Mouse (Mus musculus) layer of hippocampus, postnatal 25 days (tissue): ENCODE measurements around the gene Tspan32. TPM values are rescaled to one million over a fixed set of nuclear protein-coding genes. Genes with fewer than 3 reads are reported as not detected.

ENCODE experiments used
- DNase-seq, 2 experiments: peaks; one replicate each; pipeline ENCODE4 v3.0.0; 2022; ENCODE audit warnings: mixed read lengths in 2 of 2, low spot score in 1 of 2; ENCODE audit errors: extremely low spot score in 1 of 2
- total RNA-seq, 2 experiments: library from RNA; stranded (reverse); gene quantifications; 2 replicates each; pipeline ENCODE4 v1.2.3; 2021

Tspan32 gene
- total RNA-seq, 2 experiments from 2014 or later = not detected

DNA sequence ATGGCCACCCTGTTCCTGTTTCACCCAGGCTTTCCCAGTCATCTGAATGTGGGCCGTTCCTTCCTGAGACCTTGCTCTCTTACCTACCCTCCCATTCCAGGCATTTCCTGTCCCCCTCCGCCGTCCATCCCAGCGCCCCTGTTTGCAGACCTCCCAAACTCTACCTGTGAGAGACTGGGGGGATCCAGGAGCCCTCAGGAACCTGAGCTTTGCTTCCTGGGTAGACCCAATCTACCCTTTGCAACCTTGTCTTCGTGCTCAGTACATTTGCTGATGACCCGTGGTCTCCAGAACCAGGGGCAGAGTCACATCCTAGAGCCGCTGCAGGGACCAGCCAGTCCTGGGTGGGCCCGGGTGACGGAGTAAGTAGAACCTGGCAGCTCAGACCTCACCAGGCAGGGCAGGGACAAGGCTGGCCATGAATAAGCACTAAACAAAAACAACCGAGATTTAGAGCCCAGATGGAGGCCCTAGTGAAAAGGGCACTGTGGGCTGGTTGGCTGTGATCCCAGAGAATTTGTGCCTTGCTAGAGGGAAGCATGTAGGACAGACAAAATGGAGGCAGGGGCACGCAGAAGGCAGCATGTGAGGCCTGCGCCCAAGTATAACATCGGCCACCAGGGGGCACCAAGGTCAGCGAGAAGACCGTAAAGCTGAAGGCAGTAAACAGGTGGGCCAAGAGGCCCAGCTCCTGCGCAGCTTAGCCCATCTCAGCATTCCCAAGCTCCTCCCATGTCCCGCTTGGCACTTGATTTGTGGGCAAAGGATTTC is 2.9 kb downstream of the Tspan32 start:
- DNase-seq = peak; percentile 95 to 99

DNA sequence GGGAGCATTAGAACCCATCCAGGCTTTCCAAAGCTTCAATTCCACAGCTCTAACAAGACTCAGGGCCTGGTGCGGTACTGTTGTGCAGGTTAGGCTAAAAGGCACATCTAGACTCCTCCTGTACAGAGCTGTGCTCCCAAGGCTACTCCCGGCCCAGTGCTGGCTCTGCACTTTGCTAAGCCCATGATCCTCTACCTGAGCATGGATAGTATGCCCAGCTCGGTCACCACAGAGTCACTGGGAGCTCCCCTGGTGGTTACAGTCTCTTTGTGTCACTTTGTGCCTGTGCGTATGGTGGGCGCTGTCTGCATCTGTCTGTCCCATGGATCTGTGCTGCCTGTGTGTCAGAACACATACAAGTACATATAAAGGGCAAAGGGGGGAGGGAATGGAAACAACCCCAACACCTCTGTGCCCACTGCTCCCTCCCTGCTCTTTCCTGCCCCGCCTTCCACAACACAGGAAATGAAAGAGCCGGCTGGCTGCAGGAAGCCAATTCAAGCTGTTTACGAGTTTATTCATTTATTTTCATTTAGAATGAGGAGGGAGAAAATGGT is 3.6 kb downstream of the Tspan32 start:
- DNase-seq = no peak

DNA sequence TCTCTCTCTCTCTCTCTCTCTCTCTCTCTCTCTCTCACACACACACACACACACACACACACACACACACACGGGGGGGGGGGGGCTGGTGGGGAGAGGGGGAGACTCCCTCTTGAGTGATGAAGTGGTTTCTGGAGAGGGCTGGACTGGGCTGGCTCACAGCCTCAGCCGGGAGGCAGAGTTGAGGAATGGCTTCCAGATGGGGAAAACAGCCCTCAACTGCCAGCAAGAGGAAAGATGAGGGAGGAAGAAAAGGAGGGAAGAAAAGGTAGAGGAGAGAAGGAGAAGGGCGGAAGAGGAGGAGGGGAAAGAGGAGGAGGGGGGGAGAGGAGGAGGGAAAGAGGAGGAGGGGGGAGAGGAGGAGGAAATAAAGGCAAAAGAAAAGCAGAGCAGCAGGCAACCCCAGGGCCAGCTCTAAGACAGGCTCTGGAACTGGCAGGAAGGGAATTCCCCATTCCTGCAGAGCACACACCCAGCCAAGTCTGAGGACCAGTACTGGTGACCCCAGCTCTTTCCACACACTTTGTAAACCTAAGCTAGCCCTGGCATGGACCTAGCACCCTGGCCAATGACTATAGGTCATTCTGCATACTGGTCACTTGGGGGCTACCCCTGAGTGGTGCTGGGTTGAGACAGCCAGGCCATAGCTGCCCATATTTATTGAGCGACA is 4.3 kb downstream of the Tspan32 start:
- no peak for DNase-seq

DNA sequence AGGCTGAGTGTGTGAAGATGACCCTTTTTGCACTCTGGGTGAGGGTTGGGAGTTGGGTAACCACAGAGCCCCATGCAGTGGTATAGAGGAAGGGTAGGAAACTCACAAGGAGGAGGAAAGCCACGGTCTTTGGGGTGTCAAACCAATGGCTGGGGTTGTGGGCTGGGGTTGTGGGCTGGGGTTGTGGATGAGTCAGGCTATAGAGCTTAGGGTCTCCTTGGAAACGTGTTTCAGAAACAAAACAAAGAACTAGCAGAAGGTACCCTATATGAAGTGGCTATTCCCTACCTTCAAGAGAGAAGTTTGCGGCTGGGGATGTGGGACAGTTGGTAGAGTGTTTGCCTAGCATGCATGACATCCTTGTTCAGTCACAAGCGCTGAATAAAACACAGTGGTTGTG is 5.2 kb downstream of the Tspan32 start:
- DNase-seq = no peak

DNA sequence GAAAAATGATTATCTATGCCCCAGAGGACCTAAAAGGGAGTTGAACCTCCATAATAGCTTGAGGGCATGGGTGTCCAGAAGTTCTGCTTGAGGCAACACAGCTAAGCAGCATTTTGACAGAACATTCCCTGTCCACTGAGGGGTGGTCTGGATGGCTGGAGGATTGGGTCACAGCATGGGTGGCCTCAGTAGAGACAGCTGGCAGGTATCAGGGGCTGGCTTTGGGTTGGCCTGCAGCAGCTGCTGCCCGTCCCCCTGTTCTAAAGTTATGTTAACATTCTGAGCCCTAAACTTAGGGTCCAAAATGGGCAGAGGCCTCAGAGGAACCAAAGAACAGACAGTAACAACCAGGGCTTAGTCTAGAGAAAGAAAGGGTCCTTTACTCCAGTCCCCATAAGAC is 6.4 kb downstream of the Tspan32 start:
- DNase-seq = no peak

DNA sequence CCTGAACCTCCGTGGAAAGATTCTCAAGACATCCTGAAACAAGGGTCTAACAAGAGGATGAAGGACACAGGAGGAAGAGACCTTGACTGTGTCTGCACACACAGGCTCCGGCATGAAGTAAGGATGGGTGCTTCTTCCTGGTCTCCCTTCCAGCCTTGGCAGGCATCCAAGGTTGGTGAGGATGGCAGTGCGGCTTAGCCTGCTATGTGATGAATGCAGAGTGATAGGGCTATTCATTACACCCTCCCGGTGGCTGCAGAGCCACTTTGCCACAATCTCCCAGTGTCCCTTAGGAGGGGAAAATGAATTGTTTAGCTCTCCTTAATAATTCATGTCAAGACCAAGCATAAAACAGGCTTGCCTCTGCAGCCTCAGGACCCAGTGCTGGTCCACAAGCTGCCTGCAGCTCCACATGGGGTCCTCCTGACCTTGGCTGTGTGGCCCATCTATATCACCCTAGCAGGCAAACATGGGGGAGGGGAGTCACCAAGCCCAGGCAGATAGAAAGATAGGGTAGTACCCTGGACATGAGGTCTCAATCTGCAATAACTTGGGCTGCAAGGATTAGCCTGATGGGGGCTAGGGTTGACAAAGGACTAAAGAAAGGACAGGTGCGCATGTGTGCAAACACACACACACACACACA is 7.5 kb downstream of the Tspan32 start:
- no peak for DNase-seq

DNA sequence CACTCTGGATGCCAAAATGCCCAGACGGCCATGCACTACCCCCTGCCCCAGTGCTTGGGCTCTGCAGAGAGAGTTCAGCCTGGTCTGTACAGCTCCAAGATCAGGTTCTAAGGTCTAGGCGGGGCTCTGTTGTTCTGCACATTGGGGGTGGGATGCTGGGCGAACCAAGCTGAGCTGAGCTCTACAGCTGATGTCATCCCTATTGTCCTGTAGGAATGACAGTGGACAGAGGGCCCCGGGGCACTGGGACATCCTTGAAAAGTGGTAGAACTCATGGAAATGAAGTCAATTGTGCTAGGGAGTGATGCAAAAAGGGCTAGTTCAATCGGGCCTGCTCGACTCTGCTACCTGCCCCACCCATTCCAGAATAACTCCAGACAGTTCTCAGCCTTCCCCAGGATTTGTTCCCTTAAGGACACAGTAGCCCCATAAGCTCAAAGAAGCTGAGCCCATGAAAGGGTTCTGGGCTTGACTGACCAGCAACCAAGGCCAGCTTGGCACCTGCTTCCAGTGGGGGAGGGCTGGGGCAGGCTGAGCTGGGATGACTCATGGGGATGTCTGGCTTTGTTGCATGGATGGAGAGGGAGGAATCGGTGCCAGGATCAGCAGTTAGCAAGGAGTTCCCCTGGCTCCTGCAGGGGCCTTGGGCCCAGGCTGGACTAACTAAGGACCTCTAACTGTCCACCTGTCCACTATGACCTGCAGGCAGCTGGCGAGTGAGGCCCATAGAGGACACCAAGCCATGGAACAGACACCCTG is 8.8 kb downstream of the Tspan32 start:
- no peak for DNase-seq

DNA sequence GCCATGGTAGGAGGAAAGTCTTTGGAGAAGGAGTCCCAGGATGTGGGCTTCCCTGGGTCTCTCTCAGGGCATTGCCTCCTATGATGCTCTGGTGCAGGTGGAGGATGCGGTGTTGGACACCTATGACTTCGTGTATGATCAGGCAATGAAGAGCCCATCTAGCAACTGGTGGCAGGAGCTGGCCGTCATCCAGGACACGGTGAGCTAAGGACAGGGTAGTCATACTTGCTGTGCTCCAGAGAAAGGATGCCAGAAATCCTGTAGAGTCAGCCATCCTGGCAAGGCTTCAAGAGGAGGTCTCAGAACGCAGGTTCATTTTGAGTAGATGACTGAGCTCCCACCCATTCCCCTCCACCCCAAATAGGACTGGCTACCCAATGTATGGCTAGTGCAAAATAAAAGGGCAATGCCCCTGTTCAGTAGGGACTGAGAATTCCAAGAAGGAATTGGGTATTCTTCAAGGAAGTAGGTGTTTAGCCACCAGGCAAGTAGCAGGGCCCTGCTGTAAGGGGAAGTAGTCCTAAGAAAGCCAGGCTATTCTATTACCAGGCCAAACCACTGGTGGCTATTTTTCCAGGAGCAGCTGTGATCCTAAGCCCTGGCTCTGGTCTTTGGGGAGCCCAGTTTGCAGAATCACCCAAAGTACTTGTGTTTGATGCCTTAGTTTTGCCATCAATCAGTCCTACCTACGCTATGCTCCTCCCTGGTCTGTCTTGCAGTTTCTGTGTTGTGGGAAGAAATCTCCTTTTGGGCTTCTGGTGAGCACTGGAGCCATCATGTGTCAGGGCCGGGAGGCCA is 10.2 kb downstream of the Tspan32 start:
- DNase-seq = no peak

DNA sequence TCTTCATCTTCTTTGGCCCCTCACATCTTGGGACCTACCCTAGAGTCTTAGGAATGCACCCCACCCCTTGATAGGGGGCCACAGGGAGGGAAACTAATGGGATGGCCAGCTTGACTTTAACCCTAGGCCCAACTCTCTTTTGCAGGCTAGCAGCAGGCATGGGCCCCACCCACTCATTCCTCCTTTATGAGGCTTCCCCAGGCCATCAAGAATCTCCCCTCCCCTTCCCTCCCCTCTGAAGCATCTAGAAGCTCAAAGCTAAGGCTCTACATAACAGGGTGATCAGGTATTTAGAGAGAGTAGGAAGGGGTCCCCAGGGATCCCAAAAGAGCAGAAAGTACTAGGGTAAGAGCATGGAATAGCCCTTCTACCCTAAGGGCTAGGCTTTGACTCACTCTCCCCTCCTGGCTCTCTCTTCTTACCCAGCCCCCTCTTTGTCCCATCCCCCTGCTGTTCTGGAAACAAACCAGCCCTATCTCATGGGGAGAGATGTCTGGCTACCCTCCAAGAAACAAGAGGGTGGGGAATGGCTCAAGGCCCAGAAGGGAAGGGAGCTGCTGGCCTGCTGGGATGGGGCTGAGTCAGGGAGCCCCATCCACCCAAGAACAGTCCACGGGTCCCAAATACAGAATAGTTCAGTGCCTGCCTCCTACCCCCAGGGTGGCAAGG is 11.0 kb downstream of the Tspan32 start:
- DNase-seq = peak in 1 of 2 experiments; percentile 23

DNA sequence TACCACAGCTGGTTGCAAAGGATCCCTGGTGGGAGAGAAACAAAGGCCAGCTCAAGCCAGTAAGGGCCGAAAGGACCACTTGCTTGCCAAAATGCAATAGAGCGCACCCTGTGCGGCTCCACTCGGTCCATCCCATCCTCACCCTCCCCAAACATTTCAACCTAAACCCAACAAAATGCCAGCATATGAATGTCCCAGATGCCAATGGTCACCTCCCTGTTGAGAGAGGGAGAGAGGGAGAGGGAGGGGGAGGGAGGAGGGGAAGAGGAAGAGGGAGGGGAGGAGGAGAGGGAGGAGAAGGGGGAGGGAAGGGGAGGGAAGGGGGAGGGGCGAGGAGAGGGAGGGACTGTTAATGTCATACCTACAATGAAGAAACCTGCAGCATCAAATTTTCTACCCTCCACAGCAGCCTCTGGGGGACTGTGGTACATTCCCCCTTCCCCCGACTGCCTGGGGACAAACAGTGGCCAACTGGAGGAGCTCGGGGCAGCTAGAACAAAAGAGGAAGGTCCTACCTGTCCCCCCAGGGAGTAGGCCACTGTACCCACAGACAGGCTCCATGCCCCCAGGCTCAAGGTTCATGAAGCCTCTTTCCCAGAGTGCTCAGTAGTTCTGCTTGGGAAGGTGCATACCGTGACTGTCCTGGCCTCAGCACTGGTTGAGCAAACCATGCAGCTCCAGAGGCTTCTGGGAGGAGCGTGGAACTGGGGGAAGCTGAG is 11.7 kb downstream of the Tspan32 start:
- no peak for DNase-seq

DNA sequence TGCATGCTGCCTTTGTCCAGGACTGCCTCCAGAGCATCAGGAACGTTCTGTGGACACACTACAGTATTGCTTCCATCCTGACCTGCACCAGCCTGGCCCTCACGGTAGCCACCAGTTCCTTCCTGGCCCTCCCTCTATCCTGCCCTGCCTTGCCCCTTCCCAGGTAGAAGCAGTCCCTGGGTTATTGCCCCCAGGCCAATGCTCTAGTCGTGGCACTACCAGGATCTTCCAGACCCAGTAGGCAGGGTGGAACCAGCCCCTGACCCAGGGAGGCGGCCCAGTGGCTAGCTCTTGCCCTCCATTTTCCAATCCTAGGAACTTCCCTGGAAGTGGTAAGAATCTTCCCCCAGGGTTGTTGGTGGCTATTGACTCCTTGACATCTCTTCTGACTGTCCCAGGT is 12.3 kb downstream of the Tspan32 start:
- no peak for DNase-seq

DNA sequence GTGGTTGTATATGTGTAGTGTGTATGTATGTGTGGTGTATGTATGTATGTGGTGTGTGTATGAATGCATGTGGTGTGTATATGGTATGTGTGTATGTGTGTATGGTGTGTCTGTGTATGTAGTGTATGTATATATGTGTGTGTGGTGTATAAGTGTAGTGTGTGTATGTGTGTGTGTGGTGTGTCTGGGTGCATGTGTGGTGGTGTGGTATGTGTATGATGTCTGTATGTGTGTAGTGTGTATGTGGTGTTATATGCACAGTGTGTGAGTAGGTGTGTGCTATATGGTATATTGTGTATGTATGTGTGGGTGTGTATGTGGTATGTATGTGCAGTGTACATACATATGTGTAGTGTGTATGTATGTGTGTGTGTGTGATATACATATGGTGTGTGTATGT is 15.2 kb downstream of the Tspan32 start:
- no peak for DNase-seq

DNA sequence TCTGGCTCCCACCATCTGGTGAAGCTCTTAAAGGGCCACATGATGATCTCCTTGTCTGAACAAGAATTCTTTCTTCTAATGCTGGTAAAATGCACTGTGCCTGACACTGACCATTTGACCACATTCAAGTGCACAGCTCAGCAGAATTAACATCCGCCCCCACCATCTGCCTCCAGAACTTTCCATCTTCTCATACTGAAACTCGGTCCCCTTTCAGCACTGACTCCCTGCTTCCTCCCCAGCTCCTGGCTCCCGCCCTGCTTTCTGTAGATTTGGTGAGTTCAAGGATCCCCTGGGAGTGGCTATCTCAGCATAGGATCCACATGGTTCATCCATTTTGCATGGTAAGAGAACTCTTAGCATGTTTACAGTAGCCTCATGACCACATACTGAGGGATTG is 15.9 kb downstream of the Tspan32 start:
- DNase-seq = no peak

DNA sequence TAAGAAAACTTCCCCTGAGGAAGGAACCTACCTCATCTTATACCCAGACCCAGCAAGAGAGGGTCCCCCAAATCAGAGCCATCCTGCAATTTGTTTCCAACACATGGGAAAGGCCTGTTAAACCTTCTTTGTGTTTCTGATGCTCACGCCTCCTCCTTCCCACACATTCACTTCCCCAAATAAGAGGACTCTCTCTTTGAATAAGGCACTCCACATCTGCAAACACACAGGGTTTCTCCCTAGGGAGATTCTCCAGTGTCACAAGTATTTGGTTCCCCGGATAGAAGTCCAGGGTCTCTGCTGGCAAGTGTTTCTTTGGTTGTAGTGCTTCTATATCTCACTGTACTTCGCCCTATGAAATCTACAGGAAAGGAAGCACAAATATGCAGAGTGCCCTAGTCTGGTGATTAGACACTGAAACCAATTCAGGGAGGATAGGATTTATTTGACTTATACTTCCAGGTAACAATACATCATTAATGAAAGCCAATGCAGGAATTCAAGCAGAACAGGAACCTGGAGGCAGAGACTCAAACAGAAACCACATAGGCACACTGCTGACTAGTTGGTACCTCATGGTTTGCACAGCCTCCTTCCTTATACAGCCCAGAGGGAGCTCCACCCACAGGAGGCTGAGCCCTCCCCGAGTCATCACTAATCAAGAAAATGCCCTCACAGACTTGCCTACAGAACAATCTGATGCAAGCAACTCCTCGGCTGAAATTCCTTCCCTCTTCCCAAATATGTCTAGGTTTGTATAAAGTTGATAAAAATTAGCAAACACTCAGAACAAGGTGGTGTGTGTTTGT is 16.7 kb downstream of the Tspan32 start:
- DNase-seq = no peak

DNA sequence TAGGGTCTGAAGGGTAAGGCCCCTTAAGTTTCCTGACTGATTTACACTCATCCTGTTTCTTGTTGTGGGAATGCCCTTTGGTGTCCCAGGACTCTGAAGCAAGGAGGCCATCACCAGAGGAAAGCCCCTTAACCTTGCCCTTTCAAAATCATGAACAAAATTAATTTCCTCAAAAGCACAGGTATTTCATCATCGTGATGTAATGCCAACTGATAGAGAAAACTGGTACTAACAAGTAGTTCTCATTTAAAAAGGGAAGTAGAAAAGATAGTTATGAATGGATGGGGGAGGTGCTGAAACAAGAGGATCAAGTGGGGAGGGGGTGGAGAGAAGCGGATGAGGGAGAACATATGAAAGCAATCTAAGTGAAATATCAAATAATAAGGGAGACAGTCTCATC is 18.7 kb downstream of the Tspan32 start:
- no peak for DNase-seq

DNA sequence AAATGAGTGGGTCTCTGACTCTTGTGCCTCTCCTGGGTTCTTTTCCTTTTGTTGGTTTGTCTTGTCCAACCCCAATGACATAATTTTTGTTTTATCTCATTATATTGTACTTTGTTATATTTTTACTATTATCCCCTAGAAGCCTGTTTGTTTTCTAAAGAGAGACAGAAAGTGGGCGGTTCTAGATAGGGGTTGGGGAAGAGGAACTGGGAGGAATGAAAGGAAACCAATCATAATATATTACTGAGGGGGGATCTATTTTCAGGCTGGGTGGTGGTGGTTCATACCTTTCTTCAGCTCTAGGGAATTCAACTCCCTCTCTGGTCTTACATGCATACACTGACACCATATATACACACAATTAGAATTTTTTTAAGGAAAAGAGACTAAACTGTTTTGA is 19.4 kb downstream of the Tspan32 start:
- DNase-seq = no peak

DNA sequence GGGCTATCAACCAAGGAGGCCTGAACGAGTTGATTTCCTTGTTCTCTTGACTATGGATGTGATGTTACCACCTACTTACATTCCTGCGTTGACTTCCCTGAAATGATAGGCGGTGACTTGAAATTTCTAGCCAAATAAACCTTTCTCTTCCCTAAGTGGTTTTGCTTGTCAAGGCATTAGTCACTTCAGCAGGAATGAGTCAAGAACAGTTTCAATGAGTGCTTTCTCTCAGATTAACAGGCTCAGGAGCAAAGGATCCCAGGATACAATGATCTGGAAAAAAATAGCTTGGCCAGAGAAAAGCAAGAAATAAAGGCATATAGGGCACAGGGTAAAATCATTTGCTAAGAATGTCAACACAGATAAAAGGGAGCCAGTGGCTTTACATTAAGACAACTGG is 20.6 kb downstream of the Tspan32 start:
- DNase-seq = no peak

DNA sequence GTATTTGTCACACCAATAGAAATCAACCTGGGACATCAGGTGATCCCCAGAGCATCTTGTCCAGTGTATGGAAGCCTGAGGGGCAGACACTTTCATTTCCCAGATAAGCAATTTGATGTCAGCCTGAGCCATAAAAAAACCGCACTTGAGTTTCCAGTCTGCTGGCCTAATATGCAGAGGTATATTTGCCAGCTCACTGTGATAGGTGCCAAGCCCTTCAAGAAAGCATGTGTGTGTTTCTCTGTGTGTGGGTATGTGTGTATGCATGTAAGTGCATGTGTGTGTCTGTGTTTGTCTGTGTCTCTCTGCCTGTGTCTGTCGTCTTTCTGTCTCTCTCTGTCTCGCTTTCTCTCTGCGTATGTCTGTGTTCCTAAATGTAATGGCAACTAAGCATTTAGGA is 22.4 kb downstream of the Tspan32 start:
- no peak for DNase-seq
